Mouse (Mus musculus): ENCODE data around the gene Uckl1. TPM values are rescaled to one million over a fixed set of nuclear protein-coding genes. Genes with fewer than 3 reads are reported as not detected.

Uckl1 gene
- polyA plus RNA-seq, 1 experiment from 2014 or later = 38.3 TPM

DNA sequence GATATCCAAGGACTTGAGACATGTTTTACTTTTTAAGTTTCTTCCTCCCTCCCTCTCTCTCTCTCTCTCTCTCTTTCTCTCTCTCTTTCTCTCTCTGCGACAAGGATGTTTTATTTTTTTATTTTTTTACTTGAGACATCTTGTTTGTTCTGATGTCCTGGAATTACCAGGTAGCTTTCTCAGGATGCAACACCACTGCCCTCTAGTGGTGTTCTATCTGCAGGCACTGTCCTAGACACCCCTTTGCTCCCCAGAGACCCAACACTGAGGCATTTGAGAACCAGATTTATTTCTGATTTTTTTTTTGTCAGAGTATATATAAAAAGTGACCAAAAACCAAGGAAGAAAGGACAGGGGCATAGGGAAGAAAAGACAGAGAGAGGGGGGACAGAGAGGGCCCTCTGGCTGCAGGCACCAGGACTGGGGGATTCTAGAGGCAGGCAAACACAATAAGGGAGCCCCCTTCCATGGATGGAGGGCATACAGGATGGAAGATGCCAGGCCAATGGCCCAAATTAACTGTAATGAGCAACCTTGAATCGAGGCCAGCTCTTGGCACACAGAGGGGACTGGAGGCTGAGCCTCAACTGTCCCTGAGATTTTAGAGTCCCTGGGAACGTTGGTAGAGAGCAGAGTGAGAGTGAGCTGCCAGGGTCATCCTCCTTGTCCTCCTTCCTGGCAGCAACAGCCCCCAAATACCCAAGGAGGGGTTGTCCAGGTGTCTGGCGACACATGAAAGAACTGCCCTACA is 10.4 kb upstream of the Uckl1 start:
- H3K27me3 ChIP-seq (ENCODE audit: insufficient read depth, low read length) = peaks cover 12% of the 10 kb centered on the region
- peak; percentile 75 for DNase-seq
- no peak overlapping the region for H3K4me2 ChIP-seq
- WGBS = 58% methylated on average over 4 of the region's 4 CpGs
- ATAC-seq (ENCODE audit: insufficient read depth) = no peak
- peaks cover 13% of the 10 kb centered on the region for H3K36me3 ChIP-seq (ENCODE audit: insufficient read depth)
- H3K27ac ChIP-seq (ENCODE audit: low read depth) = no peak overlapping the region
- H3K9ac ChIP-seq = no peak overlapping the region
- H3K4me3 ChIP-seq (ENCODE audit: low read depth, low read length) = no peak overlapping the region
- H3K9me3 ChIP-seq (ENCODE audit: low read depth, low read length) = no peaks in the 10 kb centered on the region
- TF ChIP-seq CTCF (IDR thresholded peaks at IDR 0.05; ENCODE audit: low read depth) = peak; percentile 66
- no peaks in the 10 kb centered on the region for H3K4me1 ChIP-seq (ENCODE audit: insufficient read depth)

DNA sequence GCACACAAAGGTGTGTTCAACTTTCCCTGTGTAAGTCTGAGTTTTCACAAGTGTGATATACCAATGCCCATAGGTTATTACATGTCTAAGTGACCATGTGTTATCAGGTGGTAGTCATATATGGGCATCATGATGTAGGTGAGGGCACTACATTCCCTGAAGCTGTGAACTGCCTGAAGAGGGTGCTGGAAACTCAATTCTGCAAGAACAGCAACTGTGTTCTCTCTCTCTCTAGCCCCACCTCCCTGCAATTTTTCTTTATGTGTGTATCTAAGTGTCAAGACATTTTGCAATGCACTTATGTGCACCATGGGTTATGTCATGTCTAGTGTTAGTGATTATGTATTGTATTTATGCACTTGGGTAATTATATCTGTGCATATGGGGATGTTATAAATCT is 9.2 kb upstream of the Uckl1 start:
- Histone ChIP-seq H3K27ac (ENCODE audit: low read depth) (no peak overlapping the region), H3K27me3 (ENCODE audit: insufficient read depth, low read length) (peaks cover 8% of the 10 kb centered on the region), H3K9me3 (ENCODE audit: low read depth, low read length) (no peaks in the 10 kb centered on the region), H3K4me1 (ENCODE audit: insufficient read depth) (no peaks in the 10 kb centered on the region), H3K4me3 (ENCODE audit: low read depth, low read length) (no peak overlapping the region), H3K9ac (no peak overlapping the region), H3K36me3 (ENCODE audit: insufficient read depth) (peaks cover 24% of the 10 kb centered on the region), H3K4me2 (no peak overlapping the region)
- no peak for TF ChIP-seq CTCF (IDR thresholded peaks at IDR 0.05; ENCODE audit: low read depth)
- ATAC-seq (ENCODE audit: insufficient read depth) (no peak), DNase-seq (no peak)

DNA sequence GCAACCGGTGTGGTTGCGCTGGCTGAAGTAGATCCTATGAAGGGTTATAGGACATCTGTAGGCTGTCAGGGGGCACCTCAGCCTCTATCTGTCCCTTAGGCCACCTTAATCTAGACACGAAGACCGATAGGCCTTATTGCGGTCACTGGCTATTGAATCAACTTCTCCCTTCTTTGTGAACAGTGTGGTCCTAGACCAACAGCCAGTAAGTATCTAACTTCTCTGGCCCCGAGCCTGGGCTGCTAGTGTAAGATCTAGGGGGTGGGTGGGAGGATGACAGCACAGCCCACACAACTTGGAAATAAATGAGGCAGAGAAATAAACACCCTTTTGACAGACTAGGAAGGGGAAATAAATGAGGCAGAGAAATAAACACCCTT is 8.3 kb upstream of the Uckl1 start:
- peak overlapping the region; percentile 82 for H3K27ac ChIP-seq (ENCODE audit: low read depth)
- no peaks in the 10 kb centered on the region for H3K4me1 ChIP-seq (ENCODE audit: insufficient read depth)
- peak; percentile 48 for ATAC-seq (ENCODE audit: insufficient read depth)
- no peaks in the 10 kb centered on the region for H3K27me3 ChIP-seq (ENCODE audit: insufficient read depth, low read length)
- H3K9ac ChIP-seq = peak overlapping the region; percentile 91
- H3K4me2 ChIP-seq = peak overlapping the region; percentile 84
- H3K4me3 ChIP-seq (ENCODE audit: low read depth, low read length) = peak overlapping the region; percentile 96
- peaks cover 33% of the 10 kb centered on the region for H3K36me3 ChIP-seq (ENCODE audit: insufficient read depth)
- WGBS = 2% methylated on average over 6 of the region's 6 CpGs
- peak; percentile 70 for DNase-seq
- H3K9me3 ChIP-seq (ENCODE audit: low read depth, low read length) = no peaks in the 10 kb centered on the region
- no peak for TF ChIP-seq CTCF (IDR thresholded peaks at IDR 0.05; ENCODE audit: low read depth)

DNA sequence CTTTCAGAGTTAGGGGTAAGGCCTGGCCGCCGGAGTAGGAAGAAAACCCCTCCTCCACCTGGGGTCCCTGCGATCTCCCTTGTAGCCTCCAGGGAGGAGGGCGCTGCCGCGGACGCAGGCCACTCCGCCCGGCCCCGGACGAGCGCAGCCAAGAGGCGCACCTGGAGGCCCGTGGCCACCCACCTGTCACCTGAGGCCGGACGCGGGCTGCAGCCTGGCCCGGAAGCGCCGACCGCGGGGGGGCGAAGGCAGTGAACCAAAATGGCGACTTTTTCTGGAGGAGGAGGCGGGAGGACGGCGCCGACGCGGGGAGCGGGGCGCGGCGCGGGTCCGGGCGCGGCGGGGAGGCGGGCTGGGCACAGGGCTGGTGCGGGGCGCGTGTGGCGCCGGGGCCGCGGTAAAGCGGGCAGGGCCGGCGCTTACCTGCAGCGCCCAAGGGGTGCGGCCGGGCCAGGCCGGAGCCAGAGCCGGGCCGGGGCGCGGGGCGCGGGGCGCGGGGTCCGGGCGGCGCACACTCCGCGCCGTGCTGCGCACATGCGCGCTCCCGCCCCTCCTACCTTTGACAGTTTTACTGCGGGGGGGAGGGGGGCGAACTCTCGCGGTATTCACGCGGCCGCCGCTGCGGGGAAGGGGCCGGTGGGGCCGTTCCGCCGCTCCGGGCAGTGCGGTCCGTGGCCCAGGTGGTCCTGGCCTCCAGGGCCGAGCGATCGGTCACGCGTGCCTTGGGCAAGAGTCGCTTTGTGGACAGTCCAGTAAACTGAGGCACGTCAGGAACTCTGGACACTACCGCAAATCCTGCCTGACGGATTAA is 7.7 kb upstream of the Uckl1 start, which contains the start of gene Zfp512b:
Zfp512b (minus strand) TSS at position 573 of the 811 bp plus-strand sequence.
- Histone ChIP-seq H3K36me3 (ENCODE audit: insufficient read depth) (peaks cover 38% of the 10 kb centered on the region), H3K9ac (peak within 1 kb of the TSS; percentile 91), H3K4me1 (ENCODE audit: insufficient read depth) (no peaks in the 10 kb centered on the region), H3K9me3 (ENCODE audit: low read depth, low read length) (no peaks in the 10 kb centered on the region), H3K4me3 (ENCODE audit: low read depth, low read length) (peak within 1 kb of the TSS; percentile 96), H3K27ac (ENCODE audit: low read depth) (peak within 1 kb of the TSS; percentile 82), H3K27me3 (ENCODE audit: insufficient read depth, low read length) (no peaks in the 10 kb centered on the region), H3K4me2 (peak within 1 kb of the TSS; percentile 84)
- TF ChIP-seq CTCF (IDR thresholded peaks at IDR 0.05; ENCODE audit: low read depth) = no peak
- under 1% methylated on average over 81 of the region's 97 CpGs for WGBS
- ATAC-seq (ENCODE audit: insufficient read depth) = peak; percentile 81
- peak; percentile 83 for DNase-seq

DNA sequence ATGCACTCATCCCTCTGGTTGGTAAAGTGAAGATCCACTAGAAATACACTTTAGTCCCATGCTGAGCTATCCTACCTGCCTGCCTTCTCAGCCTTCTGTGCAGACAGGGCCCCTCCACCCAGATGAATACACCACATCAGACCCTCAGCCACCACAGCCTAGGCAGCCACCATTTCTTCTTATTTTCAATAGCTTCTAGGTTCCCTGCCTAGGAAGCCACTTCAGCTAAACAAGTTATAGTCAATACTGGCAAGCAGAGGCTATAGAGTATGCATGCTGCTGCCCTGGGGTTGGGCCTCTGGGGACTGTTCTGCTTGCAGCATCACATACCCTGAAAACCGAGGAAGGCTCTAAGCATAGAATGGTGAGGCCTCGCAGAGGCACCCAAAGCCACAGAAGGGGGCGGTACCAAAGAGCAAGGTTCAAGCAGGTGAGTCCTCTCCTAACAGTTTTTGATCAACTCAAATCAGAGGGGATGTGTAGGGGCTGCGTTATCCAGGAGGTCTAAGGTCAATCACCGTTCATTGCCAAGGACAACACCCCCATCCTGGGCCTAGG is 6.9 kb upstream of the Uckl1 start, which contains the start of gene Prpf6:
Prpf6 (plus strand) TSS at position 341 of the 558 bp plus-strand sequence.
- peak within 1 kb of the TSS; percentile 91 for H3K9ac ChIP-seq
- TF ChIP-seq CTCF (IDR thresholded peaks at IDR 0.05; ENCODE audit: low read depth) = no peak
- peak within 1 kb of the TSS; percentile 82 for H3K27ac ChIP-seq (ENCODE audit: low read depth)
- peaks cover 47% of the 10 kb centered on the region for H3K36me3 ChIP-seq (ENCODE audit: insufficient read depth)
- H3K4me1 ChIP-seq (ENCODE audit: insufficient read depth) = no peaks in the 10 kb centered on the region
- H3K4me2 ChIP-seq = peak within 1 kb of the TSS; percentile 84
- peak within 1 kb of the TSS; percentile 96 for H3K4me3 ChIP-seq (ENCODE audit: low read depth, low read length)
- 3% methylated on average over 5 of the region's 5 CpGs for WGBS
- ATAC-seq (ENCODE audit: insufficient read depth) = peak; percentile 17; the same call in 1 of the 2 replicates
- H3K9me3 ChIP-seq (ENCODE audit: low read depth, low read length) = no peaks in the 10 kb centered on the region
- DNase-seq = peak; percentile 38
- no peaks in the 10 kb centered on the region for H3K27me3 ChIP-seq (ENCODE audit: insufficient read depth, low read length)

DNA sequence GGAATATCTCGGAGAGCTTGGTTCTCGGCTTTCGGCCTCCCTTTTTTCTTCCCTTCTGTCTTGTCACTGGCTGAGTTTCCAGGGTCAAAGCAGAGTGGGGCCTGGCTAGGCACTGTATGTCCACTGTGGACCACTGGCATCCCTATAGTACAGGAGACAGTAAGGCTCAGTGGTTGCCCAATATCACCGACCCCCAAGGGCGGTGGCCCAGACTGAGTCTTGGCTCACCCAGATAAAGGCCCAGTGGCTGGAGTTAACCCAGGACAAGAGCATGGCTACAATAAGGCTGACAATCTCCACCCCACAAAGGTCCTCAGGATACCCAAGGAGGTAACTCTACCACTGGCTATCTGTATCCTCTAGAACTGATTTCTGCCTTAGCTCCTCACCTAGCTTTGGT is 5.8 kb upstream of the Uckl1 start:
- Histone ChIP-seq H3K4me3 (ENCODE audit: low read depth, low read length) (no peak overlapping the region), H3K9ac (no peak overlapping the region), H3K4me2 (no peak overlapping the region), H3K9me3 (ENCODE audit: low read depth, low read length) (no peaks in the 10 kb centered on the region), H3K4me1 (ENCODE audit: insufficient read depth) (no peaks in the 10 kb centered on the region), H3K27ac (ENCODE audit: low read depth) (no peak overlapping the region), H3K36me3 (ENCODE audit: insufficient read depth) (peaks cover 53% of the 10 kb centered on the region), H3K27me3 (ENCODE audit: insufficient read depth, low read length) (no peaks in the 10 kb centered on the region)
- no peak for TF ChIP-seq CTCF (IDR thresholded peaks at IDR 0.05; ENCODE audit: low read depth)
- ATAC-seq (ENCODE audit: insufficient read depth) (no peak), DNase-seq (no peak)
- WGBS = 86% methylated on average over 5 of the region's 5 CpGs

DNA sequence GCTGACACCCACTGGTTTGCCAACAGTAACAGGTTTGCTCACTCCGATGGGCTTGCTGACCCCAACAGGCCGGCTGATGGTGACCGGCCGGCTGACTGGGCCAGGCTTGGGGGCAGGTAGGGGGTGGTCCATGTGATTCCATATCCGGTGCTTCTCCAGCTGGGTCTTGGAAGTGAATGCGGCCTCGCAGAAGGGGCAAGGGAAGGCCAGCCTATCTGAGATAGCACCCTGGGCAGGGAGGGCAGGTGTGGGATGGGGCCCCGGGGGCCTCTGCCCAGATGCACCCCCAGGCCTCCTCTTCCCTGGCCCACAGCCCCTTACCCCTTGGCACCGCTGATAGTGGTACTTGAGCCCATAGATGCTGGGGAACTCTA is 5.0 kb upstream of the Uckl1 start:
- Histone ChIP-seq H3K4me2 (no peak overlapping the region), H3K27ac (ENCODE audit: low read depth) (no peak overlapping the region)

More for the DNA sequence above, 5.0 kb upstream of the Uckl1 start:
- no peak for TF ChIP-seq CTCF (IDR thresholded peaks at IDR 0.05; ENCODE audit: low read depth)
- no peaks in the 10 kb centered on the region for H3K9me3 ChIP-seq (ENCODE audit: low read depth, low read length)
- no peaks in the 10 kb centered on the region for H3K27me3 ChIP-seq (ENCODE audit: insufficient read depth, low read length)
- no peak for ATAC-seq (ENCODE audit: insufficient read depth)
- H3K9ac ChIP-seq = no peak overlapping the region
- no peak for DNase-seq
- H3K4me3 ChIP-seq (ENCODE audit: low read depth, low read length) = no peak overlapping the region
- H3K36me3 ChIP-seq (ENCODE audit: insufficient read depth) = peaks cover 59% of the 10 kb centered on the region
- 86% methylated on average over 9 of the region's 9 CpGs for WGBS
- no peaks in the 10 kb centered on the region for H3K4me1 ChIP-seq (ENCODE audit: insufficient read depth)
